Mouse (Mus musculus) urinary bladder, postnatal 36 days (tissue): ENCODE data around the gene Wdr83.

Experiments used
- DNase-seq, 2 experiments: peaks; one replicate each; pipeline ENCODE4 v3.0.0; 2022; ENCODE audit warnings: low spot score in 2 of 2, mixed read lengths in 1 of 2

Wdr83 gene

GRCm38 (mm10) chr8:85035165-85035727 lies 45.9 kb downstream of the Wdr83 start:
- DNase-seq, result no peak

GRCm38 (mm10) chr8:85034764-85035163 lies 46.3 kb downstream of the Wdr83 start:
- DNase-seq, result peak; percentile 45 to 59

DNA sequence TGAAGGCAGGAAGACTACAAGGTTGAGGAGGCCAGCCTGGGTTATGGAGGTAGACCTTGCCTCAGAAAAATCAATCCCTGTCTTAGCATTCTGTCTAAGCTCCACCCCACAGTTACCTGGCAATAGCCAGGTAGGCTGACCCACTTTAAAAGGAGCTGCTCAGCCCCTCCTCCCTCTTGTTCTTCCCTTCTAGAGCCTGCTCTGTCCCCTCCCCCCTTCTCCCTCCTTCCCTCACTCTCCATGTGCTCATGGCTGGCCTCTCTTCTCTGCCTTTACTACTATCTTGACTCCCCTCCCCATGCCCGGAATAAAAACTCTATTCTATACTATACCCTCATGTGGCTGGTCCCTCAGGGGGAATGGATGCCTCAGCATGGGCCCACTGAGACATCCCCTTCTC lies 47.2 kb downstream of the Wdr83 start:
- DNase-seq, result no peak

DNA sequence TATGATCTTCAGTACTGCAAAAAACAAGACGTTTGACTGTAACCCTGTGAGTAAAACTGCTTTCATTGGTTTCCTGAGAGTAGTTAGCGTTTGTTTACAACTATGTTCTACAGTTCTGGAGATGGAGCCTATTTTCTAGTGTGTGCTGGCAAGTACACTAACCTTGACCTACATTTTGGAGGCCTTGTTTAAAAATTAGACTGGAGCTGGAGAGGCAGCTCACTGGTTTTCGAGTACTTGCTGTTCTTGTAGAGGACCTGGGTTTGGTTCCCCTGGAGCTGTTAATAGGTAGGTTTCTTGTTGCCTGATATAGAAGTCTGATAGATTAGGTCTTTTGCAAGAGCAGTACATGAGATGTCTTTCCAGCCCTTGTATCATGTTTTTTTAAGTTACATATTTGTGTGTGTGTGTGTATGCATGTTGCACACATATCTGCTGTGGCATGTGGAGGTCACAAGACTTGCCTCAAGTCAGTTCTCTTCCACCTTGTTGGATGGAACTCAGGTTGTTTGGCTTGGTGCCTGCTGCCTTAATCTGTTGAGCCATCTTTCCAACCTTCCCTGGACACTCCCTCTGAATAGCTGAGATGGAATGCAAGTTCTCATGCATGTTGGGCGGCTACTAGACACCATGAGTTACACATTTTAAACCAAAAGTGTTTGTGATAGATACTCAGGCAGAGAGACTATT lies 48.3 kb downstream of the Wdr83 start:
- DNase-seq, result no peak

- DNase-seq, result no peak
These were observed 51.8 kb downstream of the Wdr83 start for GRCm38 (mm10) chr8:85029271-85029670.

GRCm38 (mm10) chr8:85027922-85028321 lies 53.2 kb downstream of the Wdr83 start:
- DNase-seq, result no peak

GRCm38 (mm10) chr8:85027516-85027855 lies 53.6 kb downstream of the Wdr83 start:
- no peak for DNase-seq

DNA sequence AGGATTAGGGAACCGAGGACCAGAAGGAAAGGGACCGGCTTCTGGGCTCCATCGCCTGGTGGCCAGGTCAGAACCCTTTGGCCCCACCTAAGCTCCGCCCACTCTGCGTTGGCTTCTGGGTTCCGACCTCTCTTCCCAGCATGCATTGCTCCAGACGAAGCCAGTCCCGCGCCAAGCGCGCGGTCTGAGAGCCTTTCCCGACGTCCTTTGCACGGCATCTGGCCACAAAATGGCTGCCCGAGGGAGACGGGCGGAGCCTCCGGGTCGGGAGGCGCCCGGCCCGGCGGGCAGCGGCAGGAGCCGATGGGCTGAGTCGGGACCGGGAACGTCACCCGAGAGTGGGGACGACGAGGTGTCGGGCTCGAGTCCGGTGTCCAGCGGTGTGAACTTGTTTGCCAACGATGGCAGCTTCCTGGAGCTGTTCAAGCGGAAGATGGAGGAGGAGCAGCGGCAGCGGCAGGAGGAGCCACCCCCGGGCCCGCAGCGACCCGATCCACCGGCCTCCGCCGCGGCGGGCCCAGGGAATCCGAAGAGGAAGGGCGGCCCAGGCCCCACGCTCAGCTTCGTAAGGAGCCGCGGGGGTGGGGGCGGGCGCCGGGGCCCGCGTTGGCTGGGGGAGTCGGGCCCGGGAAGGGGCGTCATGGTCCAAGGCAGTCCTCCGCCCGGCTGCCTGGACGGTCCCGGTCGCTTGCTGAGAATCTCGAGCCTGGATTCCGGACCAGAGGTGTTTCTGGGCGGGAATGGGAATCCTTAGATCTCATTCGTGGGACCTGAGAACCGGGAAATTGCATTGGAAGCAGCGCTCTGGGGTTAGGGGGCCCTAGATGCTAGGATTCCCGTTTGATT lies 54.2 kb downstream of the Wdr83 start, which contains the start of gene Trir:
TSS of gene Trir (plus strand) at position 154 of the 846 bp plus-strand sequence.
- DNase-seq, result peak; percentile 96 to 97

- peak; percentile 66 to 79 for DNase-seq
These were observed 55.8 kb downstream of the Wdr83 start, which contains the start of gene Asna1 for GRCm38 (mm10) chr8:85025098-85025932. Gene Asna1 (minus strand): TSS chr8:85025281.
